Mouse (Mus musculus) lung, adult 2 months (tissue): ENCODE results near the gene Morc2a. TPM values are rescaled to one million over a fixed set of nuclear protein-coding genes. Genes with fewer than 3 reads are reported as not detected.

Experiments
- DNase-seq: peaks from one replicate; pipeline ENCODE4 v3.0.0; 2022
- H3K4me1 ChIP-seq: fragments of 200-500 bp; 2 replicates; pipeline ENCODE4 v1.6.1; 2011; ENCODE audit warnings: low read length; ENCODE audit not compliant: control insufficient read depth, insufficient read depth
- H3K4me3 ChIP-seq: fragments of 200-500 bp; replicated peaks from 2 replicates; pipeline ENCODE3; 2011; ENCODE audit warnings: low read depth, mild to moderate bottlenecking, control low read depth, low read length; ENCODE audit errors: extremely low read depth
- CTCF ChIP-seq: fragments of 200-500 bp; IDR thresholded peaks from 2 replicates; pipeline ENCODE4 v1.5.1; 2011; ENCODE audit warnings: mild to moderate bottlenecking, low read length, control low read depth; ENCODE audit not compliant: insufficient read depth
- POLR2A ChIP-seq: fragments of 200-500 bp; IDR thresholded peaks from 2 replicates; pipeline ENCODE4 v1.6.1; 2011; ENCODE audit warnings: low read depth, mild to moderate bottlenecking, control low read depth, low read length, borderline replicate concordance; ENCODE audit errors: extremely low read depth
- WGBS: fragments of 180-500 bp; shearing (Covaris S2); methylation state at CpG from one replicate; pipeline ENCODE4 v1.1.7; 2018; 5-methylcytosine and 5-hydroxymethylcytosine counted together
- polyA plus RNA-seq: library from polyadenylated mRNA; depleted of rRNA; stranded (reverse); fragments of >200 nt; gene quantifications from 2 replicates; pipeline ENCODE4 v1.2.3, GENCODE M21; 2012

The Morc2a gene
- polyA plus RNA-seq, 1 experiment = 11.1 TPM

DNA sequence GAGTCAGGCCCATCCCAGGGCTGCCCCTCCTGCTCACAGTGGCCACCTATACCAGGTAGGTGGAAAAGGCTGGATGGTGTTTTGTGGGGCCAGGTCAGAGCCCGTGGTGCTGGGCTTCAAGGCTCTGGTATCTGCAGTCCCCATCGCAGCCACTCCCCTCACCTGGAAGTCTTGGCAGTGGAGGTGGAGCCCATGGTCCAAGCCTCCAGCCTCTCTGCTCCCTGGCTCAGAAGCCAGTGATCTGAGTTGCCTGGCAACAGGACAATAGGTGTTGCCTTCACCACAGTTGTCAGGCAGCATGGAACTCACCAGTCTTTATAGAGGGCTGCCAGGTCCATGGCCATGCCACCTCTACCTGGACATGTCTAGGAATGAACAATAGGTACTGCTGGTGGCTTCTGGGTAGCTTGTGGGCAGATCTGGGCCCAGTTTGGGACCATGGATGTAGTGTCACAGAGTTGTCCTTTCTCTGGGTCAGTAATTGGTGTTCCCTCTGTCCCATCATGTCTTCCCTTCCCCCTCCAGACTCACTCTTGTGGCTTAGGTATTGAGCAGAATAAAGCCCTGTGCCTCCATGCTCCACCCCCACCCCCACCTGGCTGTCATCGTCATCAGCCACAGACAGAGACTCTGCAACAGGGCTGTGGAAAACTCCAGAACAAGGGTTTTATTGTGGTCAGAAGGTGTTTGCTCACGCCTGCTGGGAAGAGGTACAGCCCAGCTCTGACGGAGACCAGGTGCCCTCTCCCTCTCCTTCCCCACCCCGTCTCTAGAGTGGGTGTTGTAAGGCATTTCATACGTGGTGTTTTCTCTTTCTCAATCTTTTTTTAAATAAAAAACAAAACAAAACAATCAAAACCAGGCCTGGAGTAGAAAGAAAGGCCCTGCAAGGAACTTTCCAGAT, 54.4 kb downstream of the Morc2a start:
- no peak for DNase-seq
- 66% methylated on average over 7 of the region's 7 CpGs for WGBS
- H3K4me3 ChIP-seq = no peak overlapping the region
- no peak for TF ChIP-seq CTCF
- no peak for TF ChIP-seq POLR2A
- H3K4me1 ChIP-seq = no peaks in the 10 kb centered on the region

DNA sequence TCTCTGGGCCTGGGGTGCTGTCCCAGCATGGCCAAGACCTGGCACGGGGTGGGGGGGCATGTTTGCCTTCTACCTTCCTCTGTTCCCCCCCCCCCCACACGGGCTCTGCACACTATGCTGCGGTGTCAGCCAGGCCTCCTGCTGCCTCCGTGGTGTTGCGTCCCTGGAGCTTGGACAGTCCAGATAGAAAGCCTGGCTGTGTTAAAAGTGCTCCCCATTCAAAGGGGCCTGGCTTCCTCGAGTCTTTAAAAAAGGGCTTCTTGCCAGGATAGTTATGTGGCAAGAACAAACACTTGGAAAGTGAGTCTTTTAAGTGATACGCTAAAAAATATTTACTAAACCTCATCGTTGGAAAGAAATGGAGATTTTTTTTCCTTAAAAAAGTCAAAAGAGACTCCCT, 55.4 kb downstream of the Morc2a start:
- H3K4me3 ChIP-seq = no peak overlapping the region
- no peaks in the 10 kb centered on the region for H3K4me1 ChIP-seq
- WGBS = 54% methylated on average over 8 of the region's 8 CpGs
- no peak for DNase-seq
- TF ChIP-seq POLR2A = no peak
- TF ChIP-seq CTCF = no peak

DNA sequence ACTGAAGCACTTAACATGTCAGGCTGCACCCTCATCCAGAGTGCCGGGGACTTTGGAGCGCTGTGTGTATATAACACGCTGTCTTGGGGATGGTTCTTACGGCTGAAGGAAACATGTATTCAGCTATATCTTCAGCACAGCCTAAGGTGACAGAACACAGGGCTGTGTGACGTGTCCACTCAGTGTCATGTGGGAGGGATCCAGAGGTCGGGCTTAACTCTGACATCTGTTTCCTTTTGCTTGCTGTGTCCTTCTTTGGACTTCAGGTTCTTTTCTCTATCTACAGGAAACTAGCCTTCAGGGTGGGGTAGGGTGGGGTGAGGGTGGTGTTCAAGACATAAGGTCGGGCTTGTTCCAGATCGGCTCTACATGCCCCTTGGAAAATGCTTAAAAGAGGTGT, 58.1 kb downstream of the Morc2a start:
- TF ChIP-seq POLR2A (no peak), CTCF (no peak)
- H3K4me1 ChIP-seq = no peaks in the 10 kb centered on the region
- no peak for DNase-seq
- H3K4me3 ChIP-seq = no peak overlapping the region
- 64% methylated on average over 8 of the region's 8 CpGs for WGBS

GRCm38 (mm10) chr11:3710203-3710602, 61.2 kb downstream of the Morc2a start:
- Histone ChIP-seq H3K4me1 (no peaks in the 10 kb centered on the region), H3K4me3 (no peak overlapping the region)
- TF ChIP-seq POLR2A (no peak), CTCF (no peak)
- DNase-seq = no peak
- WGBS = 57% methylated on average over 14 of the region's 14 CpGs

DNA sequence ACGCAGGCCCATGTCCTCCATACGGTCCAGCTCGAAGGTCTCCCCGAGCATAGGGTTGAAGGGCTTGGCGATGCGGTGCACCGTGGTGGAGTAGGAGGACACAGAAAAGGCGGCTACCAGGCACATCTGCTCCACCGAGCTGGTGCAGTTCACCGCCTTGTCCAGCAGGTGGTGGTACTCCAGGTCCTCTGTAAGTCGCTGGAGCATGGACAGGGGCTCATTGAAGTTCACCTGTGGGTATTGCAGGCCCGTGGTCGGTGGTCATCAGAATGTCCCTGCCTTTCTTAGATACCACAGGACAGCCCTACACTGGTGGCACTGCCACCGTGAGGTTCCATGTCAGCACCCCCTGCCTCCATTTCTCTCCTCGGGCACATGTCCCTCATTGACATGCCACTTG, 65.5 kb downstream of the Morc2a start:
- DNase-seq = peak; percentile 54
- TF ChIP-seq CTCF = peak; percentile 93
- TF ChIP-seq POLR2A = 0 out of 2 replicates have a peak, but pooled peaks have one; percentile 16

GRCm38 (mm10) chr11:3716662-3717061, 67.7 kb downstream of the Morc2a start:
- TF ChIP-seq CTCF = no peak
- H3K4me1 ChIP-seq = no peaks in the 10 kb centered on the region
- WGBS = 50% methylated on average over 6 of the region's 6 CpGs
- no peak overlapping the region for H3K4me3 ChIP-seq
- DNase-seq = no peak

More for the DNA sequence above, 65.5 kb downstream of the Morc2a start:
- H3K4me1 ChIP-seq = no peaks in the 10 kb centered on the region
- WGBS = 34% methylated on average over 15 of the region's 15 CpGs
- H3K4me3 ChIP-seq = no peak overlapping the region

GRCm38 (mm10) chr11:3722036-3722435, 73.0 kb downstream of the Morc2a start:
- Histone ChIP-seq H3K4me3 (no peak overlapping the region), H3K4me1 (no peaks in the 10 kb centered on the region)
- DNase-seq = no peak
- 35% methylated on average over 3 of the region's 3 CpGs for WGBS
- TF ChIP-seq POLR2A (no peak), CTCF (no peak)

DNA sequence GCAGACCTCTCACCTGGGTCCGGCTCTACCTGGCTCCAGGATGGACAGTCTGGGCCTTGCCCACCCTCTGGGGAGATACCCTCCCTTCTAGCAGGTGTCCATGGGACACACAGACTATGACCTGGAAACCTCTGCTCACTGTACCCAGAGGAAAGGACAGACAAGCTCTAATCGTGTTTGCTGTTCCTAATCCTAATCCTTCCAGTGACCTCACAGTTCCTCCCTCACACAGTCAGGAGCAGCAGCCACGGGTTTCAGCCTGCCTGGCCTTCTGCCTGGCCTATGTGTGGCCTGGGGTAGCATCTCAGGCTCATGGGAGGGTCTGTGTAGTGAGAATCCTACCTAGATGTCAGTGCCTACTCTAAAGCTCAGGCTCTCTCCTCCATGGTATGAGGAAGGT, 73.9 kb downstream of the Morc2a start:
- no peak for TF ChIP-seq CTCF
- no peak for TF ChIP-seq POLR2A
- no peak overlapping the region for H3K4me3 ChIP-seq
- H3K4me1 ChIP-seq = no peaks in the 10 kb centered on the region
- DNase-seq = no peak
- WGBS = 51% methylated on average over 3 of the region's 3 CpGs

- WGBS = 68% methylated on average over 4 of the region's 4 CpGs
- DNase-seq = no peak
- TF ChIP-seq POLR2A = no peak
- TF ChIP-seq CTCF = no peak
- Histone ChIP-seq H3K4me1 (no peaks in the 10 kb centered on the region), H3K4me3 (no peak overlapping the region)
These were observed 74.9 kb downstream of the Morc2a start for GRCm38 (mm10) chr11:3723910-3724309.

- TF ChIP-seq CTCF = no peak
- TF ChIP-seq POLR2A = no peak
- H3K4me1 ChIP-seq = no peaks in the 10 kb centered on the region
- 60% methylated on average over 5 of the region's 5 CpGs for WGBS
- no peak for DNase-seq
- H3K4me3 ChIP-seq = no peak overlapping the region
These were observed 75.7 kb downstream of the Morc2a start for GRCm38 (mm10) chr11:3724726-3725125.
